Mouse (Mus musculus) lung, postnatal 0 days (tissue): ENCODE data around the gene Tubg2. TPM values are rescaled to one million over a fixed set of nuclear protein-coding genes. Genes with fewer than 3 reads are reported as not detected.
"Not testable (repeated sequence)": the region's sequence is repeated elsewhere in the genome, so short reads cannot be mapped to it uniquely, and the experiment has no call there.

ENCODE experiments used
- ATAC-seq: fragments of 200-750 bp; cut with Nextera tagmentation; 2 replicates; pipeline ENCODE4 v1.8.0; 2017; ENCODE audit warnings: moderate library complexity
- DNase-seq: peaks from one replicate; pipeline ENCODE4 v3.0.0-alpha.2; 2016; ENCODE audit warnings: low spot score
- H3K27ac ChIP-seq: fragments of 300-500 bp; sonication (generic); 2 replicates; pipeline ENCODE4 v1.5.1; 2014; ENCODE audit warnings: antibody characterized with exemption, mild to moderate bottlenecking, low read length, mixed read lengths
- H3K27me3 ChIP-seq: fragments of 300-500 bp; sonication (generic); replicated peaks from 2 replicates; pipeline ENCODE4 v1.6.1; 2014; ENCODE audit warnings: low read length, mixed read lengths; ENCODE audit not compliant: insufficient read depth
- H3K36me3 ChIP-seq: fragments of 300-500 bp; sonication (generic); 2 replicates; pipeline ENCODE4 v1.6.1; 2014; ENCODE audit warnings: low read length, mixed read lengths; ENCODE audit not compliant: insufficient read depth
- H3K4me1 ChIP-seq: fragments of 300-500 bp; sonication (generic); 2 replicates; pipeline ENCODE4 v1.6.1; 2014; ENCODE audit warnings: antibody characterized with exemption, low read depth, low read length, mixed read lengths; ENCODE audit not compliant: insufficient read depth
- H3K4me2 ChIP-seq: fragments of 300-500 bp; sonication (generic); replicated peaks from 2 replicates; pipeline ENCODE4 v1.6.1; 2014; ENCODE audit warnings: low read depth, mild to moderate bottlenecking, low read length, moderate library complexity, mixed read lengths
- H3K4me3 ChIP-seq: fragments of 300-500 bp; sonication (generic); 2 replicates; pipeline ENCODE4 v1.5.1; 2014; ENCODE audit warnings: low read depth, low read length
- H3K9ac ChIP-seq: fragments of 300-500 bp; sonication (generic); replicated peaks from 2 replicates; pipeline ENCODE4 v1.6.1; 2014; ENCODE audit warnings: low read depth, mild to moderate bottlenecking
- H3K9me3 ChIP-seq: fragments of 300-500 bp; sonication (generic); 2 replicates; pipeline ENCODE4 v1.6.1; 2016; ENCODE audit warnings: low read length, mixed read lengths
- CTCF ChIP-seq: IDR thresholded peaks from 2 replicates; pipeline ENCODE4 v1.5.1; 2016; ENCODE audit warnings: antibody characterized with exemption, mild to moderate bottlenecking
- EP300 ChIP-seq: IDR thresholded peaks from 2 replicates; pipeline ENCODE4 v1.6.1; 2016; ENCODE audit warnings: antibody characterized with exemption, mild to moderate bottlenecking, control low read depth
- WGBS: fragments of 180-500 bp; shearing (Covaris S2); extraction: QIAGEN DNeasy Blood & Tissue Kit; methylation state at CpG from one replicate; pipeline ENCODE4 v1.1.7; 2014; 5-methylcytosine and 5-hydroxymethylcytosine counted together
- polyA plus RNA-seq: library from polyadenylated mRNA; unstranded; fragments of >200 nt; fragmentation: Nextera tagmentation; extraction: Ambion mirVana; gene quantifications from 2 replicates; pipeline ENCODE4 v1.2.1, GENCODE M21; 2015

The Tubg2 gene
- polyA plus RNA-seq, 1 experiment from 2014 or later = 2.3 TPM

- Histone ChIP-seq H3K27me3 (no peaks in the 10 kb centered on the region), H3K27ac (no peak overlapping the region)
These were observed 1.1 kb upstream of the Tubg2 start for GRCm38 (mm10) chr11:101154648-101155047.

GRCm38 (mm10) chr11:101155151-101155550 lies 556 bp upstream of the Tubg2 start:
- 68% methylated on average over 6 of the region's 6 CpGs for WGBS
- peaks cover 7% of the 10 kb centered on the region; the same call in 1 of the 2 replicates for H3K4me1 ChIP-seq
- H3K4me2 ChIP-seq = no peak overlapping the region
- no peaks in the 10 kb centered on the region for H3K36me3 ChIP-seq
- H3K27ac ChIP-seq = no peak overlapping the region
- no peaks in the 10 kb centered on the region for H3K27me3 ChIP-seq
- TF ChIP-seq EP300 (no peak), CTCF (no peak)
- H3K4me3 ChIP-seq = no peak overlapping the region
- no peaks in the 10 kb centered on the region for H3K9me3 ChIP-seq
- no peak overlapping the region for H3K9ac ChIP-seq
- ATAC-seq (no peak), DNase-seq (no peak)

More at GRCm38 (mm10) chr11:101154648-101155047, 1.1 kb upstream of the Tubg2 start:
- Histone ChIP-seq H3K36me3 (no peaks in the 10 kb centered on the region), H3K9ac (no peak overlapping the region), H3K4me2 (no peak overlapping the region), H3K4me1 (peaks cover 7% of the 10 kb centered on the region; the same call in 1 of the 2 replicates), H3K9me3 (no peaks in the 10 kb centered on the region), H3K4me3 (no peak overlapping the region)
- no peak for ATAC-seq
- no peak for DNase-seq
- no peak for TF ChIP-seq CTCF
- no peak for TF ChIP-seq EP300

- peaks cover 16% of the 10 kb centered on the region; the same call in 1 of the 2 replicates for H3K36me3 ChIP-seq
- not testable (repeated sequence) for H3K4me1 ChIP-seq, H3K27me3 ChIP-seq, ATAC-seq, H3K4me2 ChIP-seq, H3K9me3 ChIP-seq, H3K4me3 ChIP-seq, H3K27ac ChIP-seq, DNase-seq, H3K9ac ChIP-seq
- WGBS = 72% methylated on average over 7 of the region's 10 CpGs
These were observed 4.4 kb downstream of the Tubg2 start for GRCm38 (mm10) chr11:101160151-101160550.

GRCm38 (mm10) chr11:101160981-101161505 lies 5.3 kb downstream of the Tubg2 start:
- not testable (repeated sequence) for H3K4me1 ChIP-seq, H3K4me2 ChIP-seq, H3K9ac ChIP-seq, H3K27ac ChIP-seq, H3K4me3 ChIP-seq, H3K27me3 ChIP-seq, ATAC-seq, DNase-seq, H3K9me3 ChIP-seq
- H3K36me3 ChIP-seq = peaks cover 16% of the 10 kb centered on the region; the same call in 1 of the 2 replicates
- 80% methylated on average over 6 of the region's 8 CpGs for WGBS

- no peak for ATAC-seq
- Histone ChIP-seq H3K27me3 (no peaks in the 10 kb centered on the region; the same call in 1 of the 2 replicates), H3K9ac (no peak overlapping the region), H3K27ac (no peak overlapping the region), H3K4me1 (peaks cover 2% of the 10 kb centered on the region; the same call in 1 of the 2 replicates), H3K9me3 (no peaks in the 10 kb centered on the region), H3K4me2 (no peak overlapping the region), H3K36me3 (peaks cover 16% of the 10 kb centered on the region; the same call in 1 of the 2 replicates), H3K4me3 (no peak overlapping the region)
- no peak for DNase-seq
- 89% methylated on average over 15 of the region's 15 CpGs for WGBS
- TF ChIP-seq EP300 (no peak), CTCF (no peak)
These were observed 5.8 kb downstream of the Tubg2 start for GRCm38 (mm10) chr11:101161551-101161950.

- peaks cover 17% of the 10 kb centered on the region; the same call in 1 of the 2 replicates for H3K36me3 ChIP-seq
These were observed 6.6 kb downstream of the Tubg2 start for GRCm38 (mm10) chr11:101162301-101162700.

More at GRCm38 (mm10) chr11:101162301-101162700, 6.6 kb downstream of the Tubg2 start:
- Histone ChIP-seq H3K27ac (0 out of 2 replicates have a peak overlapping the region, but pooled peaks have one; percentile 10), H3K4me3 (no peak overlapping the region), H3K27me3 (no peaks in the 10 kb centered on the region; the same call in 1 of the 2 replicates), H3K4me1 (peaks cover 2% of the 10 kb centered on the region; the same call in 1 of the 2 replicates), H3K9ac (no peak overlapping the region), H3K9me3 (no peaks in the 10 kb centered on the region), H3K4me2 (no peak overlapping the region)
- TF ChIP-seq EP300 = peak; percentile 38; the same call in 1 of the 2 replicates
- no peak for TF ChIP-seq CTCF
- WGBS = 56% methylated on average over 5 of the region's 5 CpGs
- DNase-seq = peak; percentile 47
- ATAC-seq = peak; percentile 13; the same call in 1 of the 2 replicates
